Mouse (Mus musculus): ENCODE results near the gene Tmem243. TPM values are rescaled to one million over a fixed set of nuclear protein-coding genes. Genes with fewer than 3 reads are reported as not detected.

Tmem243 gene
- polyA plus RNA-seq (2014; fragmentation: Nextera tagmentation; extraction: Ambion mirVana): 19.7 and 21.6 TPM in 2 replicates

- Histone ChIP-seq H3K4me3 (ENCODE audit: low read depth, low read length) (peak within 1 kb of the TSS; percentile 86), H3K27ac (ENCODE audit: low read depth, low read length) (no peak within 1 kb of the TSS), H3K4me1 (ENCODE audit: control insufficient read depth, insufficient read depth, low read length) (0 out of 2 replicates have a peak, but pooled peaks cover 5% of the 10 kb centered on the region), H3K27me3 (ENCODE audit: control insufficient read depth, insufficient read depth, low read length) (no peaks in the 10 kb centered on the region), H3K4me2 (ENCODE audit: low read depth) (peak within 1 kb of the TSS; percentile 89), H3K9me3 (ENCODE audit: control insufficient read depth, low read length) (no peaks in the 10 kb centered on the region), H3K9ac (ENCODE audit: low read length) (peak within 1 kb of the TSS; percentile 76), H3K36me3 (ENCODE audit: control insufficient read depth, insufficient read depth, low read length) (no peaks in the 10 kb centered on the region)
- DNase-seq (ENCODE audit: low spot score): peak; percentile 90
- WGBS: under 1% methylated on average over 38 of the region's 59 CpGs
- peak; percentile 99 for ATAC-seq (ENCODE audit: insufficient read depth, low FRiP score, low TSS enrichment)
Measured at GRCm38 (mm10) chr5:9100207-9100848, at the start of gene Tmem243. Tmem243 (plus strand) TSS chr5:9100668.

GRCm38 (mm10) chr5:9056020-9056660, 44.3 kb upstream of the Tmem243 start:
- peak; percentile 71; the same call in 1 of the 2 replicates for ATAC-seq (ENCODE audit: insufficient read depth, low FRiP score, low TSS enrichment)

GRCm38 (mm10) chr5:9057277-9057879, 43.1 kb upstream of the Tmem243 start:
- H3K9ac ChIP-seq (ENCODE audit: low read length): no peak overlapping the region
- H3K36me3 ChIP-seq (ENCODE audit: control insufficient read depth, insufficient read depth, low read length): no peaks in the 10 kb centered on the region
- ATAC-seq (ENCODE audit: insufficient read depth, low FRiP score, low TSS enrichment) (no peak), DNase-seq (ENCODE audit: low spot score) (no peak)
- no peaks in the 10 kb centered on the region for H3K4me1 ChIP-seq (ENCODE audit: control insufficient read depth, insufficient read depth, low read length)
- no peaks in the 10 kb centered on the region for H3K9me3 ChIP-seq (ENCODE audit: control insufficient read depth, low read length)
- no peaks in the 10 kb centered on the region for H3K27me3 ChIP-seq (ENCODE audit: control insufficient read depth, insufficient read depth, low read length)
- WGBS: 91% methylated on average over 5 of the region's 5 CpGs
- no peak overlapping the region for H3K27ac ChIP-seq (ENCODE audit: low read depth, low read length)
- no peak overlapping the region for H3K4me3 ChIP-seq (ENCODE audit: low read depth, low read length)
- no peak overlapping the region for H3K4me2 ChIP-seq (ENCODE audit: low read depth)

More at GRCm38 (mm10) chr5:9056020-9056660, 44.3 kb upstream of the Tmem243 start:
- Histone ChIP-seq H3K4me1 (ENCODE audit: control insufficient read depth, insufficient read depth, low read length) (no peaks in the 10 kb centered on the region), H3K9me3 (ENCODE audit: control insufficient read depth, low read length) (no peaks in the 10 kb centered on the region), H3K27ac (ENCODE audit: low read depth, low read length) (no peak overlapping the region), H3K4me2 (ENCODE audit: low read depth) (no peak overlapping the region), H3K4me3 (ENCODE audit: low read depth, low read length) (no peak overlapping the region), H3K36me3 (ENCODE audit: control insufficient read depth, insufficient read depth, low read length) (no peaks in the 10 kb centered on the region), H3K27me3 (ENCODE audit: control insufficient read depth, insufficient read depth, low read length) (no peaks in the 10 kb centered on the region), H3K9ac (ENCODE audit: low read length) (no peak overlapping the region)
- no peak for DNase-seq (ENCODE audit: low spot score)
- 39% methylated on average over 3 of the region's 3 CpGs for WGBS

GRCm38 (mm10) chr5:9059303-9060023, 41.0 kb upstream of the Tmem243 start:
- Histone ChIP-seq H3K9me3 (ENCODE audit: control insufficient read depth, low read length) (no peaks in the 10 kb centered on the region), H3K27ac (ENCODE audit: low read depth, low read length) (no peak overlapping the region), H3K4me3 (ENCODE audit: low read depth, low read length) (no peak overlapping the region), H3K9ac (ENCODE audit: low read length) (no peak overlapping the region), H3K36me3 (ENCODE audit: control insufficient read depth, insufficient read depth, low read length) (no peaks in the 10 kb centered on the region), H3K4me2 (ENCODE audit: low read depth) (no peak overlapping the region), H3K4me1 (ENCODE audit: control insufficient read depth, insufficient read depth, low read length) (no peaks in the 10 kb centered on the region), H3K27me3 (ENCODE audit: control insufficient read depth, insufficient read depth, low read length) (no peaks in the 10 kb centered on the region)
- WGBS: 83% methylated on average over 6 of the region's 6 CpGs
- ATAC-seq (ENCODE audit: insufficient read depth, low FRiP score, low TSS enrichment) (no peak), DNase-seq (ENCODE audit: low spot score) (no peak)

GRCm38 (mm10) chr5:9060228-9060627, 40.2 kb upstream of the Tmem243 start:
- ATAC-seq (ENCODE audit: insufficient read depth, low FRiP score, low TSS enrichment): no peak
- H3K4me3 ChIP-seq (ENCODE audit: low read depth, low read length): no peak overlapping the region
- no peak overlapping the region for H3K27ac ChIP-seq (ENCODE audit: low read depth, low read length)
- no peak overlapping the region for H3K9ac ChIP-seq (ENCODE audit: low read length)
- no peak for DNase-seq (ENCODE audit: low spot score)
- no peaks in the 10 kb centered on the region for H3K4me1 ChIP-seq (ENCODE audit: control insufficient read depth, insufficient read depth, low read length)
- H3K4me2 ChIP-seq (ENCODE audit: low read depth): no peak overlapping the region
- no peaks in the 10 kb centered on the region for H3K27me3 ChIP-seq (ENCODE audit: control insufficient read depth, insufficient read depth, low read length)
- 92% methylated on average over 14 of the region's 14 CpGs for WGBS
- no peaks in the 10 kb centered on the region for H3K9me3 ChIP-seq (ENCODE audit: control insufficient read depth, low read length)
- H3K36me3 ChIP-seq (ENCODE audit: control insufficient read depth, insufficient read depth, low read length): no peaks in the 10 kb centered on the region

- H3K4me2 ChIP-seq (ENCODE audit: low read depth): no peak overlapping the region
- DNase-seq (ENCODE audit: low spot score) (no peak), ATAC-seq (ENCODE audit: insufficient read depth, low FRiP score, low TSS enrichment) (no peak)
- no peak overlapping the region for H3K4me3 ChIP-seq (ENCODE audit: low read depth, low read length)
- H3K4me1 ChIP-seq (ENCODE audit: control insufficient read depth, insufficient read depth, low read length): no peaks in the 10 kb centered on the region
- no peaks in the 10 kb centered on the region for H3K9me3 ChIP-seq (ENCODE audit: control insufficient read depth, low read length)
- H3K27me3 ChIP-seq (ENCODE audit: control insufficient read depth, insufficient read depth, low read length): no peaks in the 10 kb centered on the region
- no peak overlapping the region for H3K27ac ChIP-seq (ENCODE audit: low read depth, low read length)
- no peaks in the 10 kb centered on the region for H3K36me3 ChIP-seq (ENCODE audit: control insufficient read depth, insufficient read depth, low read length)
- 90% methylated on average over 1 of the region's 1 CpGs for WGBS
- H3K9ac ChIP-seq (ENCODE audit: low read length): no peak overlapping the region
Measured at GRCm38 (mm10) chr5:9064217-9064616, 36.3 kb upstream of the Tmem243 start.

GRCm38 (mm10) chr5:9068886-9069285, 31.6 kb upstream of the Tmem243 start:
- H3K4me3 ChIP-seq (ENCODE audit: low read depth, low read length): no peak overlapping the region
- H3K9ac ChIP-seq (ENCODE audit: low read length): no peak overlapping the region
- H3K27ac ChIP-seq (ENCODE audit: low read depth, low read length): no peak overlapping the region
- no peak for ATAC-seq (ENCODE audit: insufficient read depth, low FRiP score, low TSS enrichment)
- H3K36me3 ChIP-seq (ENCODE audit: control insufficient read depth, insufficient read depth, low read length): no peaks in the 10 kb centered on the region
- no peaks in the 10 kb centered on the region for H3K4me1 ChIP-seq (ENCODE audit: control insufficient read depth, insufficient read depth, low read length)
- no peaks in the 10 kb centered on the region for H3K9me3 ChIP-seq (ENCODE audit: control insufficient read depth, low read length)
- DNase-seq (ENCODE audit: low spot score): no peak
- no peak overlapping the region for H3K4me2 ChIP-seq (ENCODE audit: low read depth)
- WGBS: 84% methylated on average over 2 of the region's 2 CpGs
- H3K27me3 ChIP-seq (ENCODE audit: control insufficient read depth, insufficient read depth, low read length): no peaks in the 10 kb centered on the region

- no peaks in the 10 kb centered on the region for H3K27me3 ChIP-seq (ENCODE audit: control insufficient read depth, insufficient read depth, low read length)
- H3K9ac ChIP-seq (ENCODE audit: low read length): no peak overlapping the region
- H3K4me2 ChIP-seq (ENCODE audit: low read depth): no peak overlapping the region
- no peaks in the 10 kb centered on the region for H3K9me3 ChIP-seq (ENCODE audit: control insufficient read depth, low read length)
- DNase-seq (ENCODE audit: low spot score): no peak
- no peak overlapping the region for H3K27ac ChIP-seq (ENCODE audit: low read depth, low read length)
- no peaks in the 10 kb centered on the region for H3K36me3 ChIP-seq (ENCODE audit: control insufficient read depth, insufficient read depth, low read length)
- H3K4me1 ChIP-seq (ENCODE audit: control insufficient read depth, insufficient read depth, low read length): no peaks in the 10 kb centered on the region
- ATAC-seq (ENCODE audit: insufficient read depth, low FRiP score, low TSS enrichment): no peak
- no peak overlapping the region for H3K4me3 ChIP-seq (ENCODE audit: low read depth, low read length)
- WGBS: 73% methylated on average over 6 of the region's 6 CpGs
Measured at GRCm38 (mm10) chr5:9069599-9070209, 30.8 kb upstream of the Tmem243 start.
